Mouse (Mus musculus): ENCODE measurements around the gene Gm9964. TPM values are rescaled to one million over a fixed set of nuclear protein-coding genes. Genes with fewer than 3 reads are reported as not detected.

Gm9964 gene
- polyA plus RNA-seq, 1 experiment from 2014 or later, result not detected

DNA sequence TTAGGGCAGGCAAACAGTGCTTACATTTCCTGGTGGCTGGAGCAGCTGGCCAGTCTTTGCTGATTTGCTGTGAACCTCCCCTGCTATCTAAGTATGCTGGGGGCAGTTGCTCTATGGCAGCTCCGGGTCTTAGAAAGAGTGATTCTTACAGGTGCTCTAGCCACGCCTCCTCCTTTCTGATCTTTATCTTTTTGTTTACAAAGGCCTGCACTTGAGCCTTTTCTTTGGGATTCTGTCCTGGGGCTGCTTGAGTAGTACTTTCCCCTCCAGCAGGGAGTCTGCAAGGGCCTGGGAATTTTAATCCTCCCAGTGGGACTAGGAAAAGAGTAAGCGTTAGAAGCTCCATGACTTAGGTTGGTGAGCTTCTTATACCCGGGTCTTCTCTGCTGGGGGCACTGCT is 30.4 kb upstream of the Gm9964 start:
- H3K27ac ChIP-seq (ENCODE audit: low read length), result no peak overlapping the region
- H3K4me3 ChIP-seq (ENCODE audit: low read length), result no peak overlapping the region
- H3K4me1 ChIP-seq (ENCODE audit: control insufficient read depth, insufficient read depth, low read length), result no peaks in the 10 kb centered on the region
- ATAC-seq, result no peak
- H3K9ac ChIP-seq (ENCODE audit: low read depth, low read length), result no peak overlapping the region
- WGBS, result 24% methylated on average over 4 of the region's 4 CpGs
- no peaks in the 10 kb centered on the region for H3K9me3 ChIP-seq (ENCODE audit: control insufficient read depth, low read length)
- H3K27me3 ChIP-seq (replicated peaks; ENCODE audit: control insufficient read depth, insufficient read depth, low read length), result no peaks in the 10 kb centered on the region
- no peaks in the 10 kb centered on the region for H3K36me3 ChIP-seq (ENCODE audit: control insufficient read depth, insufficient read depth, low read length)
- no peak overlapping the region for H3K4me2 ChIP-seq (ENCODE audit: low read depth, low read length)

- Histone ChIP-seq H3K4me3 (ENCODE audit: low read length) (no peak overlapping the region), H3K4me2 (ENCODE audit: low read depth, low read length) (no peak overlapping the region), H3K27ac (ENCODE audit: low read length) (no peak overlapping the region), H3K9me3 (ENCODE audit: control insufficient read depth, low read length) (no peaks in the 10 kb centered on the region), H3K9ac (ENCODE audit: low read depth, low read length) (no peak overlapping the region), H3K27me3 (replicated peaks; ENCODE audit: control insufficient read depth, insufficient read depth, low read length) (no peaks in the 10 kb centered on the region), H3K4me1 (ENCODE audit: control insufficient read depth, insufficient read depth, low read length) (no peaks in the 10 kb centered on the region), H3K36me3 (ENCODE audit: control insufficient read depth, insufficient read depth, low read length) (no peaks in the 10 kb centered on the region)
- WGBS, result 79% methylated on average over 8 of the region's 8 CpGs
- no peak for ATAC-seq
Observed at GRCm38 (mm10) chr11:79325663-79326062, 29.0 kb upstream of the Gm9964 start.

GRCm38 (mm10) chr11:79323985-79324685 is 27.4 kb upstream of the Gm9964 start:
- ATAC-seq, result no peak

GRCm38 (mm10) chr11:79319807-79320206 is 23.1 kb upstream of the Gm9964 start:
- Histone ChIP-seq H3K27ac (ENCODE audit: low read length) (no peak overlapping the region), H3K9ac (ENCODE audit: low read depth, low read length) (no peak overlapping the region), H3K9me3 (ENCODE audit: control insufficient read depth, low read length) (no peaks in the 10 kb centered on the region), H3K4me3 (ENCODE audit: low read length) (no peak overlapping the region), H3K4me1 (ENCODE audit: control insufficient read depth, insufficient read depth, low read length) (no peaks in the 10 kb centered on the region), H3K27me3 (replicated peaks; ENCODE audit: control insufficient read depth, insufficient read depth, low read length) (no peaks in the 10 kb centered on the region), H3K36me3 (ENCODE audit: control insufficient read depth, insufficient read depth, low read length) (no peaks in the 10 kb centered on the region), H3K4me2 (ENCODE audit: low read depth, low read length) (no peak overlapping the region)
- 51% methylated on average over 7 of the region's 7 CpGs for WGBS
- ATAC-seq, result no peak

More at GRCm38 (mm10) chr11:79323985-79324685, 27.4 kb upstream of the Gm9964 start:
- H3K9me3 ChIP-seq (ENCODE audit: control insufficient read depth, low read length), result no peaks in the 10 kb centered on the region
- no peak overlapping the region for H3K4me3 ChIP-seq (ENCODE audit: low read length)
- no peak overlapping the region for H3K27ac ChIP-seq (ENCODE audit: low read length)
- no peaks in the 10 kb centered on the region for H3K27me3 ChIP-seq (replicated peaks; ENCODE audit: control insufficient read depth, insufficient read depth, low read length)
- WGBS, result 63% methylated on average over 12 of the region's 12 CpGs
- no peak overlapping the region for H3K9ac ChIP-seq (ENCODE audit: low read depth, low read length)
- H3K4me1 ChIP-seq (ENCODE audit: control insufficient read depth, insufficient read depth, low read length), result no peaks in the 10 kb centered on the region
- no peaks in the 10 kb centered on the region for H3K36me3 ChIP-seq (ENCODE audit: control insufficient read depth, insufficient read depth, low read length)
- no peak overlapping the region for H3K4me2 ChIP-seq (ENCODE audit: low read depth, low read length)

GRCm38 (mm10) chr11:79316807-79317345 is 20.2 kb upstream of the Gm9964 start:
- Histone ChIP-seq H3K4me1 (ENCODE audit: control insufficient read depth, insufficient read depth, low read length) (no peaks in the 10 kb centered on the region), H3K36me3 (ENCODE audit: control insufficient read depth, insufficient read depth, low read length) (no peaks in the 10 kb centered on the region), H3K9me3 (ENCODE audit: control insufficient read depth, low read length) (no peaks in the 10 kb centered on the region), H3K27me3 (replicated peaks; ENCODE audit: control insufficient read depth, insufficient read depth, low read length) (no peaks in the 10 kb centered on the region), H3K9ac (ENCODE audit: low read depth, low read length) (no peak overlapping the region), H3K4me2 (ENCODE audit: low read depth, low read length) (no peak overlapping the region), H3K4me3 (ENCODE audit: low read length) (no peak overlapping the region), H3K27ac (ENCODE audit: low read length) (no peak overlapping the region)
- WGBS, result 86% methylated on average over 8 of the region's 8 CpGs
- no peak for ATAC-seq

DNA sequence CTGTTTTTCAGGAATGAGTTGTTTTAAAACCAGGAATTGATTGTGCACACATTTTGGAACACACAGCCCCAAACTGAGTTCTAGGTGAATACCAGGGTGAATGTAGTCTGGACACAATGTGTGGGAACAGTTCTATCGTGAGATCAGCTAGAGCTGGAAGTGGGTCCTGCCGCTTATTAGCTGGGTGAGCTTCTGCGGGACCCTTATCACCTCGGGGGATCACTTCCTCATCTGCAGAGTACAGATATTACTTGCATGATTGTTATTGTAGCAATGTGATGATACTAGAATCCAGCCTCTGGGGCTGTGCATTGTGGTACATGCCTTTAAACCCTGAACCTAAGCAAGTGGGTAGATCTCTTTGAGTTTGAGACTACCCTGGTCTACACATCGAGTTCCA is 13.8 kb upstream of the Gm9964 start:
- Histone ChIP-seq H3K9me3 (ENCODE audit: control insufficient read depth, low read length) (no peaks in the 10 kb centered on the region), H3K4me3 (ENCODE audit: low read length) (no peak overlapping the region), H3K27ac (ENCODE audit: low read length) (no peak overlapping the region), H3K36me3 (ENCODE audit: control insufficient read depth, insufficient read depth, low read length) (no peaks in the 10 kb centered on the region), H3K9ac (ENCODE audit: low read depth, low read length) (no peak overlapping the region), H3K4me2 (ENCODE audit: low read depth, low read length) (no peak overlapping the region), H3K27me3 (replicated peaks; ENCODE audit: control insufficient read depth, insufficient read depth, low read length) (no peaks in the 10 kb centered on the region), H3K4me1 (ENCODE audit: control insufficient read depth, insufficient read depth, low read length) (peaks cover 19% of the 10 kb centered on the region)
- WGBS, result 77% methylated on average over 5 of the region's 5 CpGs
- ATAC-seq, result no peak

DNA sequence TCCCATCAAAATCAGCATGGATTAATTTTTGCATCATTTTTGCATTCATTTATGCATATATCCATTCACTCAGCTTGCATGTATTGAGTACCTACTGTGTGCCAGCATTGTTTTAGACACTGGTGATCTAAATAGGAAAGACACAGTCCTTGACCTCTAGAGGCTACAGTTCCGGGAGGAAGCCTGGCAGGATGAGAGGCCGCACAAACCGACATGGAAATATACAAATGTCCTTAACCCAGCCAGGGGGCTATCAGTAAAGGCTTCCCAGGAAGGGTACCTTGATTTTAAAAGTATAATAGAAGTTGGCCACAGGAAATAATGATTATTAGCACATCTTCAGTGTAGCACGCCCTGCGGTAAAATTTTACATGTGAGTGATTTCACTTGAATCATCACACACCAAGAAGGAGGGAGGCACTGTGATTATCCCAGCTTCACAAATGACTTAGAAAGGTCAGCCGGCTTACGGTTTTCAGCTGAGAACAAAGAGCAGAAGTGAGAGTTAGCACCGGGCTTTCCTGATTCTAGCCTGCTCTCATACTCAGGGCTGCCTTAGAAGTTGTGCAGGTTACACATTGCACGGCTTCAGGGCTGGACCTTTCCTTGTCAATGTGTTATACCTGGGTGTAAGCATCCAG is 11.0 kb upstream of the Gm9964 start:
- H3K27me3 ChIP-seq (replicated peaks; ENCODE audit: control insufficient read depth, insufficient read depth, low read length), result no peaks in the 10 kb centered on the region

DNA sequence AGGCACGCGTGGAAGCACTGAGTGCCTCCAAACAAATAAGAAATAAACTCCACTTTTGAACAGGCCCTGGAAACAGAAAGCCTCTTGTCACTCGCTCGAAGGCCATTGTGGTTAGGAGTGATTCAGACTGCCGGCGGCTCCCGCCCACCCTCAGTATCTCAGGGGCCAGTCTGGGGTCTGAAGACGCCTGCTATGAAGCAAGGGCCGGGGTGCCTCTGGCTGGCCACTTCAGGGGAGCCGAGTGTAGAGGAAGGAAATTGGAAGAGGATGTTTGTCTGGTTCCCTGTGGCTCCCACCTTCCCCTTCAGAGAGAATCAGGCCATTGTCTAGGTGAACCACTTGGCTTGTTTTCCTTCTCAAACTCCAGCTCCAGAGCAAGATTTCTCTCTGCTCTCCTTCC is 10.3 kb upstream of the Gm9964 start:
- H3K4me2 ChIP-seq (ENCODE audit: low read depth, low read length), result no peak overlapping the region

More for the DNA sequence above, 11.0 kb upstream of the Gm9964 start:
- Histone ChIP-seq H3K4me2 (ENCODE audit: low read depth, low read length) (no peak overlapping the region), H3K4me1 (ENCODE audit: control insufficient read depth, insufficient read depth, low read length) (peaks cover 19% of the 10 kb centered on the region), H3K27ac (ENCODE audit: low read length) (peak overlapping the region; percentile 49; the same call in 1 of the 2 replicates), H3K36me3 (ENCODE audit: control insufficient read depth, insufficient read depth, low read length) (no peaks in the 10 kb centered on the region), H3K9me3 (ENCODE audit: control insufficient read depth, low read length) (no peaks in the 10 kb centered on the region), H3K9ac (ENCODE audit: low read depth, low read length) (no peak overlapping the region), H3K4me3 (ENCODE audit: low read length) (no peak overlapping the region)
- ATAC-seq, result no peak
- 60% methylated on average over 9 of the region's 9 CpGs for WGBS

DNA sequence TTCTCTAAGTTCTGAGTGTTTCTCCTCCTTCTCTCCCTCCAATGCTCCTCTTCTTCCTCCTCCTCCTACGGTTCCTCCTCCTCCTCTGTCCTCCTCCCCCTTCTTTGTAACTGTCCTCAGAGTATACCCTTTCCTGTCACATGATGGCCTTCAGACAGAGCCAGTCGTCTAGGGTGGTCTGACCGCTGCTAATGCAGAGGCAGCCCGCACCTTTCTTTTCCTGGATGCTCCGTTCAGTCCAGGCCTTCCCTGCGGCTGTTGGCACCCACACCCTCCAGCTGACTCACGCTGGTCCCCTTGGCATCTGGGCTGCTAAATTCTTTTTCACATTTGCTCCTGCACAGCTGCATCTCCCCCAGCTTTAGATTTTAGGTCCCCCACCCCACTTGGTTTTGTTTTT is 9.8 kb upstream of the Gm9964 start:
- 34% methylated on average over 7 of the region's 7 CpGs for WGBS
- no peak overlapping the region for H3K4me3 ChIP-seq (ENCODE audit: low read length)
- no peak overlapping the region for H3K4me2 ChIP-seq (ENCODE audit: low read depth, low read length)
- H3K9me3 ChIP-seq (ENCODE audit: control insufficient read depth, low read length), result no peaks in the 10 kb centered on the region
- H3K27ac ChIP-seq (ENCODE audit: low read length), result peak overlapping the region; percentile 78
- no peak overlapping the region for H3K9ac ChIP-seq (ENCODE audit: low read depth, low read length)
- H3K27me3 ChIP-seq (replicated peaks; ENCODE audit: control insufficient read depth, insufficient read depth, low read length), result no peaks in the 10 kb centered on the region
- ATAC-seq, result peak; percentile 22; the same call in 1 of the 2 replicates
- peaks cover 19% of the 10 kb centered on the region for H3K4me1 ChIP-seq (ENCODE audit: control insufficient read depth, insufficient read depth, low read length)
- no peaks in the 10 kb centered on the region for H3K36me3 ChIP-seq (ENCODE audit: control insufficient read depth, insufficient read depth, low read length)

More for the DNA sequence above, 10.3 kb upstream of the Gm9964 start:
- no peaks in the 10 kb centered on the region for H3K36me3 ChIP-seq (ENCODE audit: control insufficient read depth, insufficient read depth, low read length)
- H3K9me3 ChIP-seq (ENCODE audit: control insufficient read depth, low read length), result no peaks in the 10 kb centered on the region
- peak overlapping the region; percentile 78 for H3K27ac ChIP-seq (ENCODE audit: low read length)
- peak overlapping the region; percentile 55 for H3K9ac ChIP-seq (ENCODE audit: low read depth, low read length)
- ATAC-seq, result peak; percentile 51; the same call in 1 of the 2 replicates
- H3K27me3 ChIP-seq (replicated peaks; ENCODE audit: control insufficient read depth, insufficient read depth, low read length), result no peaks in the 10 kb centered on the region
- H3K4me1 ChIP-seq (ENCODE audit: control insufficient read depth, insufficient read depth, low read length), result peaks cover 19% of the 10 kb centered on the region
- H3K4me3 ChIP-seq (ENCODE audit: low read length), result no peak overlapping the region
- 15% methylated on average over 10 of the region's 10 CpGs for WGBS
